Mouse (Mus musculus) ES-E14 (cell line): ENCODE data around the gene Arid2. TPM values are rescaled to one million over a fixed set of nuclear protein-coding genes. Genes with fewer than 3 reads are reported as not detected.
"Not testable (repeated sequence)": the region's sequence is repeated elsewhere in the genome, so short reads cannot be mapped to it uniquely, and the experiment has no call there.

Experiments used
- DNase-seq: peaks from one replicate; pipeline ENCODE4 v3.0.0-alpha.2; 2013; ENCODE audit warnings: low read depth, low spot score
- H3K27ac ChIP-seq: 2 replicates; pipeline ENCODE4 v1.5.1; 2012; ENCODE audit warnings: low read depth, mild to moderate bottlenecking, low read length, moderate library complexity, mixed read lengths; ENCODE audit not compliant: poor library complexity, insufficient read depth, severe bottlenecking
- H3K36me3 ChIP-seq: 2 replicates; pipeline ENCODE4 v1.6.1; 2012; ENCODE audit warnings: mild to moderate bottlenecking, low read length, moderate library complexity, mixed read lengths; ENCODE audit not compliant: control insufficient read depth, poor library complexity, insufficient read depth, severe bottlenecking
- H3K4me1 ChIP-seq, 2 experiments: fragments of 150-350 bp in 1 of 2; sonication (generic) in 1 of 2; 2 replicates each; pipeline ENCODE4 v1.6.1; 2012; ENCODE audit warnings: low read length in 2 of 2, mild to moderate bottlenecking in 1 of 2, mixed read lengths in 1 of 2; ENCODE audit not compliant: control insufficient read depth in 2 of 2, insufficient read depth in 2 of 2, poor library complexity in 1 of 2
- H3K4me3 ChIP-seq, 2 experiments: fragments of 150-350 bp in 1 of 2; sonication (generic) in 1 of 2; 2 replicates each; pipeline ENCODE4 v1.5.1; 2012; ENCODE audit warnings: low read length in 2 of 2, low read depth in 1 of 2, mild to moderate bottlenecking in 1 of 2, mixed read lengths in 1 of 2; ENCODE audit not compliant: insufficient read depth in 1 of 2, poor library complexity in 1 of 2, severe bottlenecking in 1 of 2
- H3K9ac ChIP-seq: 2 replicates; pipeline ENCODE4 v1.6.1; 2012; ENCODE audit warnings: low read depth, mild to moderate bottlenecking, low read length, mixed read lengths; ENCODE audit not compliant: poor library complexity, insufficient read depth, severe bottlenecking
- H3K9me3 ChIP-seq: fragments of 150-350 bp; sonication (generic); 2 replicates; pipeline ENCODE4 v1.6.1; 2012; ENCODE audit warnings: low read depth, mild to moderate bottlenecking, low read length; ENCODE audit not compliant: control insufficient read depth, insufficient read depth
- CHD2 ChIP-seq: IDR thresholded peaks from 2 replicates; pipeline ENCODE4 v1.6.1; 2014; ENCODE audit warnings: mild to moderate bottlenecking, low read depth, low read length, inconsistent platforms
- HCFC1 ChIP-seq: IDR thresholded peaks from 2 replicates; pipeline ENCODE4 v1.6.1; 2012; ENCODE audit warnings: low read length, inconsistent platforms, borderline replicate concordance; ENCODE audit not compliant: insufficient read depth
- MAFK ChIP-seq: IDR thresholded peaks from 2 replicates; pipeline ENCODE4 v1.6.1; 2014; ENCODE audit warnings: mild to moderate bottlenecking, low read depth, low read length, inconsistent platforms; ENCODE audit not compliant: insufficient read depth
- ZC3H11A ChIP-seq: IDR thresholded peaks from 2 replicates; pipeline ENCODE4 v1.6.1; 2012; ENCODE audit warnings: low read depth, mild to moderate bottlenecking, inconsistent platforms, low read length, borderline replicate concordance
- ZNF384 ChIP-seq: IDR thresholded peaks from 2 replicates; pipeline ENCODE4 v1.6.1; 2012; ENCODE audit warnings: low read depth, low read length, inconsistent platforms
- in situ Hi-C, 2 experiments: fragments of 600-800 bp; cut with MboI; formaldehyde crosslinking; loops; one replicate each; pipeline ENCODE4 v1.15.1; 2025; ENCODE audit warnings: low sequenced_read_pairs in 2 of 2, inconsistent platforms in 1 of 2; ENCODE audit not compliant: unreplicated experiment in 2 of 2
- total RNA-seq: library from RNA; depleted of rRNA; stranded (reverse); fragments of 300-350 nt; gene quantifications from 2 replicates; pipeline ENCODE4 v1.2.3, GENCODE M21; 2012; rRNA removed

The Arid2 gene
- total RNA-seq = 33.0 and 33.2 TPM in 2 replicates

DNA sequence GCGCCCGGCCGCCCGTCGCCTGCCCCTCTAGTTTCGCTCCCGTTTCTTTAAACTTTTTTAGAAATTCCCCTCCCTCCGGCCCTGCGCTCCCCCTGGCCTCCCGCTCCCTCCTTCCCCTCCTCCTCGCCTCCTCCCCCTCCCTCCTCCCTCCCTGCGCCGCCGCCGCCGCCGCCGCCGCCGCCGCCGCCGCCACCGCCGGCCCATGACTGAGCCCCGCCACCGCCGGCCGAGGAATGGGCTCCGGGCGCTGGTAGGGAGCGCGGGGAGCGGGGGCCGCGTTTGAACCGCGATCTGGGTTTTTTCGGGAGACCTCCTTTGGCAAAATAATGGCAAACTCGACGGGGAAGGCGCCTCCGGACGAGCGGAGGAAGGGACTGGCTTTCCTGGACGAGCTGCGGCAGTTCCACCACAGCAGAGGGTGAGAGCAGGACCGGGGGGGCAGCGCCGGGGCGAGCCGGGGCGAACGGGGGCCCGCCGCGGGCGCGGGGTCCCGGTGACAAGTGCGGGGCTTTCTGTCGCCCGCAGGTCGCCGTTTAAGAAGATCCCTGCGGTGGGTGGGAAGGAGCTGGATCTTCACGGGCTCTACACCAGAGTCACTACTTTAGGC is at the start of gene Arid2:
Arid2 (plus strand) TSS at position 150 of the 607 bp plus-strand sequence.
- H3K36me3 ChIP-seq = no peaks in the 10 kb centered on the region
- peaks cover 3 to 9% of the 10 kb centered on the region in 2 experiments for H3K4me1 ChIP-seq
- in situ Hi-C loops = no loop called here
- peak within 1 kb of the TSS; percentile 98 for H3K9ac ChIP-seq
- H3K27ac ChIP-seq = peak within 1 kb of the TSS; percentile 99
- no peak for TF ChIP-seq MAFK
- no peak for TF ChIP-seq ZC3H11A
- H3K4me3 ChIP-seq = peak within 1 kb of the TSS; percentile 93 to 97
- H3K9me3 ChIP-seq = no peaks in the 10 kb centered on the region
- DNase-seq = peak; percentile 28

- no peak for TF ChIP-seq ZNF384
- no peak for TF ChIP-seq MAFK
- no peak for TF ChIP-seq HCFC1
- no peak for TF ChIP-seq ZC3H11A
- TF ChIP-seq CHD2 = no peak
- Histone ChIP-seq H3K9ac (no peak overlapping the region), H3K4me1 (peaks cover 3 to 13% of the 10 kb centered on the region in 2 experiments; a peak in 1 of 4 replicates), H3K27ac (no peak overlapping the region), H3K9me3 (peaks cover 3% of the 10 kb centered on the region; the same call in 1 of the 2 replicates), H3K4me3 (no peak overlapping the region), H3K36me3 (no peaks in the 10 kb centered on the region; the same call in 1 of the 2 replicates)
- DNase-seq = no peak
- in situ Hi-C loops = no loop called here
These were observed 49.2 kb upstream of the Arid2 start for GRCm38 (mm10) chr15:96238071-96238470.

DNA sequence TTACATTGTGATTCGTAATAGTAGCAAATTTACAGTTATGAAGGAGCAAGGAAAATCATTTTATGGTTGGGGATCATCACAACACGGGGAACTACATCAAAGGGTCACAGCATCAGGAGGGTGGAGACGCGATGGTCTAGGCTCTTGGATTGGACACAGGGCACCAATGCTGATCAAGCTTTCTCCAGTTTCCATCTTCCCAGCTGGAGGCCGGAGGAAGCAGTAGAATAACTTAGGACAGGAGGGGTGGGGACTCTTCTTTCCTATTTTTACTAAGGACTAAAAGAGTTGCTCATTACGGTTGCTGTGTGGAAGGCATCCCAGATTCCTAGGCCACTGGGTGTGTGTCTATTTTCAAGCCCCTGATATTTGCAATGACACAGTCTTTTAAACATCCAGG is 43.1 kb upstream of the Arid2 start:
- DNase-seq = no peak
- Histone ChIP-seq H3K4me3 (peak overlapping the region in 1 of 2 experiments; percentile 2; a peak in 1 of 4 replicates), H3K36me3 (no peaks in the 10 kb centered on the region; the same call in 1 of the 2 replicates), H3K9me3 (peaks cover 3% of the 10 kb centered on the region; the same call in 1 of the 2 replicates), H3K27ac (peak overlapping the region; percentile 75), H3K4me1 (peaks cover 9 to 13% of the 10 kb centered on the region in 2 experiments), H3K9ac (no peak overlapping the region)
- in situ Hi-C loops = no loop called here
- TF ChIP-seq MAFK (no peak), CHD2 (no peak), ZC3H11A (no peak), HCFC1 (no peak), ZNF384 (no peak)

- H3K9me3 ChIP-seq, H3K9ac ChIP-seq, H3K36me3 ChIP-seq, in situ Hi-C loops: not testable (repeated sequence)
- DNase-seq = peak; percentile 77
- Histone ChIP-seq H3K27ac (peak overlapping the region; percentile 75; the same call in 1 of the 2 replicates), H3K4me1 (peaks cover 9 to 13% of the 10 kb centered on the region in 2 experiments), H3K4me3 (peak overlapping the region in 1 of 2 experiments; percentile 2; a peak in 1 of 4 replicates)
- TF ChIP-seq CHD2 = 0 out of 2 replicates have a peak, but pooled peaks have one; percentile 12
These were observed 42.6 kb upstream of the Arid2 start for GRCm38 (mm10) chr15:96244715-96245114.

- TF ChIP-seq HCFC1 (no peak), ZNF384 (no peak), ZC3H11A (no peak), MAFK (no peak), CHD2 (no peak)
- H3K9ac ChIP-seq = no peak overlapping the region; the same call in 1 of the 2 replicates
- DNase-seq = no peak
- H3K36me3 ChIP-seq = no peaks in the 10 kb centered on the region
- H3K4me3 ChIP-seq = peak overlapping the region; percentile 33 to 44
- peak overlapping the region; percentile 58; the same call in 1 of the 2 replicates for H3K27ac ChIP-seq
- peaks cover 0 to 26% of the 10 kb centered on the region in 2 experiments; a peak in 3 of 4 replicates for H3K4me1 ChIP-seq
- in situ Hi-C loops = no loop called here
- no peaks in the 10 kb centered on the region for H3K9me3 ChIP-seq
These were observed 33.5 kb upstream of the Arid2 start for GRCm38 (mm10) chr15:96253827-96254226.
